Mouse (Mus musculus) lung, postnatal 36 days (tissue): ENCODE measurements around the gene Noto.

Experiments
- DNase-seq: peaks from one replicate; pipeline ENCODE4 v3.0.0; 2022; ENCODE audit warnings: mixed read lengths

Gene Noto

DNA sequence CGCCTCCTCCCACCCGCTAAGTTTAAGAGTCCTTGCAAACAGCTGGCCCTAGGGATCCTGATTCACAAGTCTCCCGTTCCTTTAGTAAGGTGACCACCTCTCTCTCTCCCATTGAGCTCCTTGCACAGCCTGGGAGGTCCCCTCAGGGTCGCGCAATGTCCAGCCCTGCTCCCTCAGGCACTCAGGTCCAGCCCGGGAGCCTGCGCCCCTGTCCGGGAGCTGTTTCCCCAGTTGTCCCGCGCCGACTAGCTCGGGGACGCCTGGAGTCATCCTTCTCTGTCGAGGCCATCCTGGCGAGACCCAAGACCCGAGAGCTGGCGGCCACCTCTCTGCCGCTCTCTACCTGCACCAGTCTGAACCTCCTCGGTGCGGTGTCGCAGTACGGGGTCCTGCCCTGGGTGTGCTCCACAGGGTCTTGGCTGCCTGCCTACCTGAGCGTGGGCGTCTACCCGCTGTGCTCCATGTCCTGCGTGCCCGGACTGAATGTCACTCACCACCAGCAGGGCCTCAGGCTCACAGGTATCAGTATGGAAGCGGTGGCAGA is at the start of gene Noto:
TSS of gene Noto (plus strand) at position 51 of the 544 bp plus-strand sequence.
- DNase-seq = no peak

DNA sequence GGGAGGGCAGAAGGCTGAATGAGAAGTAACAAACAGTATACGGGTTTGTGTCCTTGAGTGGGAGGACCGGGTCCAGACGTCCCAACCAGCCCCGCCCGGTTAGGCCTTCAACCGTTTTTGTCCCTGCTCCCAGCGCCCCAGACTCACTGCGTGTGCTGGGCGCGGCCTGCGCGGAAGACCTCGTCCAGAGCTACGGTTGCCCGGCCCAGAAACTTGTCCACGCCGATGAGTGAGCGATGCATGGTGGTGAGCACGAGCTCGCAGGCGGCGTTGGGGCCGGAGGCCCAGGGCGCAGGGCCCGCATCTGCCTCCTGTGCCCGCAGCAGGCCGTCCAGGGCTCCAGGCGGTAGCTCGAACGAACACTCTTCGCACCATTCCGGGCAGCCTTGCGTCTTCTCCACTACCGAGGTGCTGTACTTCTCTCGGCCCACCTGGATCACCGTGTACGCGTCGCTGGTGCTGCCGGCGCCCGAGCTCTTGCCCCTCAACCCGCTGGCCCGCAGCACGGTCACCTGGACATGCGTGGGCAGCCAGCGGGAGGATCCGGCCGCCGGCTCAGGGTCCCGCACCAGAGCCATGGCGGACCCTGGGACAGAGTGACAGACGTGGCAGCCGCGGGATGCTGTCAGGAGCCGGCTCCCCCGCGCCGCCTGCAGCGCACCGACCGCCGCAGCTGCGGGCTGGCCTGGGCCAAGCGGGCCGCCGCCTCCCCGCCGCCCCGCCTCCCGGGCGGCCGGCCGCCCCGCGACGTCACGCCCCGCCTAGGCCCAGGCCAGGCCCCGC is 49.5 kb upstream of the Noto start, which contains the start of gene Rab11fip5:
TSS of gene Rab11fip5 (minus strand) at position 684 of the 783 bp plus-strand sequence.
- no peak for DNase-seq

DNA sequence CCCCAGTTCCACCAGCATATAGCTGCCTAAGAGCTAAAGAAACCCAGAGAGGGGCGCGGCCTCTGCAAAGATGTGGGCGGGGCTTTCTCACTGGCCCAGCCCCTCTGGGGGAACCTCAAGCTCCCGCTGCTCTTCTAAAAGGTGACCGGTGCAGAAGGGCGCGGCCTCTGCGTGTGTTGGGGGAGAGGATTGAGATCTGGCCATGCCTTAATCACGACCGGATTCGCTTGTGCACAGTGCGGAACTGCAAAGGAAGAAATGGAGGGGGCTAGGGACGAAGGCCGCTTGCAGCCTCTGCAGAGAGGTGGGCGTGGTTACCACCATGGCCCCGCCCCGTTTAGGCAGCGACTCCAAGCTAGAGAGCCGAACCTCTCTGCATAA is 49.0 kb upstream of the Noto start:
- peak; percentile 98 for DNase-seq

DNA sequence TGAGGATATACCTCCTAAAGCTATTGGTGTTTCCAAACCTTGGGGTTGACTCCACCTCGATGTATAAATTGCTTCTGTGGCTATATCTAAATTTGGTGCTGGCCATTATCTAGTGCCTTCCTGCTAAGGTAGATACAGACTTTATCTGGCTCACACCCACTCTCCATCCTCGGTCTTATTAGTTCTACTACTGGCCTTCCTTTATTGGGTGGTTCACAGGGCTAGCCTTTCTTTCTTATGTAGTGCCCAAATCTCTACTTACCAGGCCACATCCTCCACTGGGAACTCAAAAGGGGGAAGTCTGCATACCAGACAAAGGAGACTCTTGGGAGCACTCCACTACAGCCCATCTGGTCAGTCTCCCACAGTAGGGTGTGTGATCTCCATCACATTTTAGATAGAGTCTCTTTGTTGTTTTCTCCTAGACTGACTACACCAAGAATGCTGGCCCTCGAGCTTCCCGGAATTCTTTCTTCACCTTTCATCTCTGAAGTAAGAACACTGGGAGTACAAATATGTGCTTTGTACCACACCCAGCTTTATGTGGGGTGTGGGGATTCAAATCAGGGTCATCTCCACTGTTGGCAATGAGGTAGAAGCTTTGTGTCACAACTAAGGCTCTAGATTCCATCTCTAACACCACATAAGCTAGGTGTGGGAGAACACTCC is 46.5 kb upstream of the Noto start:
- DNase-seq = no peak

DNA sequence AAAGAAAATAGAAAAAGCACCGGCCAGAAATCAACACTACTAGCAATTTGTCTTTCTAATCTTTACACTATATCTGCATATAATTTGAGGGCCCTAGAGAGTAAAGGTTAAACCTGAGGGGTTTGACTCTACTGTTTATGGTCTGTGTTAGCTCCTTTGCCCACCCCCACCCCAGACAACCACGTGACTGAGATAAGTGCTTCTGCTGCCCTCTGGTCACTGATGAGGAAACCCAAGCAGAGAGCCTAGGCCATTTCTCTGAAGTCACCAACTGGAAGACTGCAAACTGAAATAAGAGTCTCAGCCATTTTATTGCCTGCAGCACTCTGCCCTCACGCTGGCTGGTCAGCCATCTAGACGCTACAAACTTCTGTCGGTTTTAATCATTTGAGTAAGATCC is 45.8 kb upstream of the Noto start:
- no peak for DNase-seq

DNA sequence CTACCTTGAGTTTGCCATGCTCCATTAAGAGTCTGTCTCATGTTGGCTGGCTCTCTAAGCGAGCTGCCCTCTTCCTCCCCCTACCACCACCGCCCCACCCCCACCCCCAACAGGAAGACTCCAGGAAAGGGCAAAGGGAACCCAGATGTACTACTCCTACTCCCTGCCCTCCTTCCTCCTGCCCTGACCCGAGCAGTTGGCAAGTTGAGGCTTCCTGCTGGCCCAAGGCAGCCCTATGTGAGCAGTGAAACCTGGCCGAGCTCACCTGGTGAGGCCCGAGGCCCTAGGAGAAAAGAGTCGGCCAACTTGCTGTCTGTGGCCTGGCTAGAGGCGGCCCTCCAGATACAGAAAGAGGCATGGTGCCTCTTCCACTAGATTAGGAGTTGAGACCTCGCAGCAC is 45.1 kb upstream of the Noto start:
- no peak for DNase-seq

DNA sequence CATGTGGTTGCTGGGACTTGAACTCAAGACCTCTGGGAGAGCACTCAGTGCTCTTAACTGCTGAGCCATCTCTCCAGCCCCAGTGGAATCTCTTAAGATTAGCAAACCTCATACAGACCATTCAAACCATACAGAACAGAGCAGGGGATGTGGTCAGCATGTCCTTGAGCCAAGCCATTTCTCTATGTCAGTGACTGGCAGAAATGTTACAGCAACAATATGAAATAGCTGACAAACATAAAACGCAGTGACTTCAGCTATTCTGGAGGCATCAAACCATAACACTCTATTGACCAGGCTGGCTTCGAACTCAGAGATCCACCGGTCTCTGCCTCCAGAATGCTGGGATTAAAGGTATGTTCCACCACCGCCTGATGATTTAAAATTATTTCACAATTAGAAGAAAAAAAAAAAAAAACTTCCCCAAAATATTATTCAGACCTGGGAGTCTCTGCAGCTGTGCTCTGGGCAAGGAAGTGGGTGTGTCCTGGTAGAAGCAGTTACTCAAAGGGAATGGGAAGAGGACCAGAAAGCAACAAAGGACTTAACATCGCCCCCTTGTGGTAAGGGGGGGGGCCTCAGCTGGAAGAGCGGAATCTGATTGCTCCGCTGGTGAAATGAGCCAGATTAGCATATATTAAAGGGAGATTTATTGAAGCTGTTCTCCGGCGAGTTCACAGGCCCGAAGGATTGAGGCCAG is 43.3 kb upstream of the Noto start:
- peak; percentile 93 for DNase-seq

DNA sequence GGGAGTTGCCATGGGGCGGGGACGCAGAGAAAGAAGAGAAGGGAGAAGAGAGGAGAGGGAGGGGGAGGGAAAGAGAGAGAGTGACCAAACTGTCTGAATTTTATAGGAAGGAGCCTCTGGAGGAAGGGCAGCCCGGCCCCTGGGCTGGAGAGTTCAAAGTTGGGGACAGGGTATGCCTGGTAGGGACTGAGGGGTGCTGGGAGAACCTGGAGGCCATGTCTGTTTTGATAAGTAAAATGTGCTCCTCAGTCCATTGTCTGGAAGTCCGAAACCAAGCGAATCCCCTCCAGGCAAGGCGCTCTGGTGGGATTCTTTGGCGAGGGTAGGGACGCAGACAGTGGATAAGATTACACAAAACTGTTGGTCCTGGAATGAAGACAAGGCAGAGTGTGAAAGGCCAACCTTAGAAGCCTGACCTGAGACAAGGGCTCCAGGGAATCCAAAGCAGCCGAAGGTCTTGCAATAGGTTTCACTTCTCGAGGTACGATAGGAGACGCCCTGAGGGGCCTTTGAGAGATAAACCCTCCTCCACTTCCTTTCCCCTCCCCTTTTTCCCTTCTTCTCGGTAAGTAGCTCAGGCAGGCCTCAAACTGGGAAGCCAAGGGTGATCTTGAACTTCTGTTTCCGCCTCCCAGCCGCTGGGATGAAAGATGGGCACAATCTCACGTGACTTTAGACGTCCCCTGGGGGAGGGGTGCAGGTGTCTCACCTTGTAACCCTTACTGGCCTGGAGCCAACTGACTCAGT is 42.6 kb upstream of the Noto start:
- no peak for DNase-seq

DNA sequence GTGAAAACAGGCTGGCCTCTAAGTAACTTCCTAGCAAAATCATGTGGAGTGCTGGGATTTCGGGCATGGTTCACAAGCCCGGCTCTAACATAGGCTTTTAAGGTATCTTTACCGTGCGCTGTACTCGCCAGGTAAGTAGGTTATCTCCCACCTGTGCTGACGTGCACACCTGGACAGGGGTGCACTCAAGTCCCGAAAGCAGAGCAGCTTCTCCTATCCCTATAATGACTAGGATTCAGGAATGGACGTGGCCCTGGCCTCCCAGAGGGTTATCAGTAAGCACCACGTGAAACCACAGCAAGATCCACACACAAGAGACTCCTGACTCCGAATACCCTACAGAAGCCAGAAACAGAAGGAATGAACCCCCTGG is 42.1 kb upstream of the Noto start:
- no peak for DNase-seq

DNA sequence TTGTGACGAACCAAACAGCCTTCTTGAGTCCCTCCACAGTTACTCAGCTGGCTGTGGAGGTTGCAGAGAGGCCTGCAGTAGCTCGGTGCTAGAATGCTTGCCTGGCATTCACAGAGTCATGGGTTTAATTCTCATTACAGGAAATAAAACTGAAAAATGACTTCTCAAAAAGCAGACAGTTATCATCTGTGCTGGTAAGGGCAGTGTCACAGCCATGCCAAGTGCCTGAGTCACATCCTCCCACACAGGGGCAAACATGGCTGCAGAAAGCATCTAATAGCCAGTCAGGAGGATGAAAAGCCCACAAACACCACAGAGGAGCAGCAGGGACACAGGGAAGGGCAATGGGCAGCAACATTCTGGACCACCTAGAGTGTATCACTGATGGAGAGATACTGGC is 40.9 kb upstream of the Noto start:
- no peak for DNase-seq

DNA sequence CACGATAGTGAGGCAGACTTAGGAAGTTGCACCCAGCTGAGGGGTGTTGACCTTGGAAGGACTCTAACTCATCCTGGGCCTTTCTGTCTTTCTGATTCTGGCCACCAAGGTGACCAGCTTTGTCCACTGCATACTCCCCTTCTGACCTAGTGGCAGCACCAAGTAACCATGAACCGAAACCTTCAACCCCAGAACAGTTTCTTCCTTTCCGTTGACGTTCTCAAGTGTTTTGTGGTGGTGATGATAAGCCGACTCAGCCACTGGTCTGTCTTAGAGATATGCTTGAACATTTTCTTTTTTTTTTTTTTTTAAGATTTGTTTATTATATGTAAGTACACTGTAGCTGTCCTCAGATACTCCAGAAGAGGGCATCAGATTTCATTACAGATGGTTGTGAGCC is 35.1 kb upstream of the Noto start:
- no peak for DNase-seq

DNA sequence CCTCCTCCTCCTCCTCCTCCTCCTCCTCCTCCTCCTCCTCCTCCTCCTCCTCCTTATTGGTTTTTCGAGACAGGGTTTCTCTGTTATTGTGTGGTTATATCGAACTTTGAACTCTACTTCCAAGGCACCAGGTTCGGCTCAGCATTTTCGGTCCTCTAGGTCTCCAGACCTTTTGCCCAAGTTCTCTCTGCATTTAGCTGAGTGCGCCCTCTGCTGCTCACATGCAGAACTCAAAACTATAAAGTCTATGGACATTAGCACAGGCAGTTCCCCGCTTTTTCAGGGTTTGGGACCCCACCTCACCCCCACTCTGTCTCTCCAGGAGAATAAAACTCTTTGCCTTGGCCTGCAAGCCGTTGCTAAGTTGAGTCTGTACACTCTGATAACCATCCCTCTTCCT is 31.9 kb upstream of the Noto start:
- DNase-seq = peak; percentile 87

DNA sequence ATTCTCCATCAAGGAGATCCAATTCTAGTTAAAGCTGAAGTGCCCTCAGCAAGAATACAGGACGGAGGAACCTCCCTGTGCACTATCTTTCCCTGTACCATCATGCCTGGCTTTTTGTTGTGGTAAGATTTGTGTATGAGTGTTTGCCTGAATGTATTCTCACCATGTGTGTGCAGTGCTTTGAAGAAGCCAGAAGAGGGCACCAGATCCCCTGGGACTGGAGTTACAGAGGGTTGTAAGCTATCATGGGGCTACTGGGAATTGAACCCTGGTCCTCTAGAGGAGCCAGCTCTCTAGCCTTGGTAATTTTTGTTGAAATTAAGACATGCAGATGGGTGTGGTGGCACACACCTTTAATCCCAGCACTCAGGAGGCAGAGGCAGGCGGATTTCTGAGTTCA is 28.3 kb upstream of the Noto start:
- DNase-seq = no peak

DNA sequence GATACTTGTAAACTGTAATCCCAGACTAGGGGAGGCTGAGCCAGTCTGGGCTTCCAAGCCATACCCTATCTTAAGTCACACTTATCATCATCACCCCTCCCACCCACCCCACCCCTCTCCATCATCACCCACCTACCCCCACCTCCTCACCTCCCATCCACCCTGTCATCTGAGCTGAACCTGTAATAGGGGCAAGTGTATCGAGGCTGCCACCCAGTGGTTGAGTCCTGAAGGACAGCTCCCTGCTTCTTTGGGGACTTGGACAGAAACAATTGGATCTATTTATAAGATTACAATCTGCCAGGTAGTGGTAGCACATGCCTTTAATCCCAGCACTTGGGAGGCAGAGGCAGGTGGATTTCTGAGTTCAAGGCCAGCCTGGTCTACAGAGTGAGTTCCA is 26.5 kb upstream of the Noto start:
- peak; percentile 65 for DNase-seq

DNA sequence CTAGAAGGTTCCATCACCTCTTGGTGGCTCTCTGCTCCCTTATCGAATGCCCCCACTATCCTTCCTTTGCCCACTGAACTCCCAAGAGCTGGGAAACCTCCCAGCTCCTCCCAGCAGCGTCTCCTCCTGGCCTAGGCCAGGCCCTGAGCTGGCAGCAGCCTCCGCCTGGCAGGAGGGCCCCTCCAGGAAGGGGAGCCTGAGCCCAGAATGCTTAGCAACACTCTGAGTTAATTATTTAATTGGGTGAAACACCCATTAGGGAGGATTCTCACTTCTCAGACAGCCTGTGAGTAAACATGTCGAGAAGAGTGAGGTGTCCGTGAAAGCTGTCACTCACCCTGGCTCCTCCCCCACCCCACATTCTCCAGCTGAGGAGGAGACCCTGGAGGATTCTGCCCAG is 24.0 kb upstream of the Noto start:
- DNase-seq = no peak

DNA sequence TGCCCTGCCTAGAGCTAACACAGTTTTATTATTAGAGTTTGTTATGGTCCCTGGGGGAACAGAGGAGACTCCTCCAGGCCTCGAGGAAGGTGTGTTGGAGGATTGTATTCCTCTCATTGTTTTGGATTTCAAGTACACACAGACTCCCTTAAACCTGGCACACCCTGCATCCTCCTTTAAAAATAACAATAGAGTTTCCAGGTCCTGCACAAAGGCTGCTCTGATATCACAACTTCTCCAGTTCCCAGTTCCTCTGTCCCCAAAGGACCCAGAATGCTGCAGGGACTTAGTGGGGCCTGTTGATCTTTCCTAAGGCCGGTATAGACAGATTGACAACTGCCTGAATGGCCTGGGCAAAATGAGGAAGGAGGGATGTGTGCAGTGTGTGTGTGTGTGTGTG is 21.1 kb upstream of the Noto start:
- DNase-seq = peak; percentile 32

DNA sequence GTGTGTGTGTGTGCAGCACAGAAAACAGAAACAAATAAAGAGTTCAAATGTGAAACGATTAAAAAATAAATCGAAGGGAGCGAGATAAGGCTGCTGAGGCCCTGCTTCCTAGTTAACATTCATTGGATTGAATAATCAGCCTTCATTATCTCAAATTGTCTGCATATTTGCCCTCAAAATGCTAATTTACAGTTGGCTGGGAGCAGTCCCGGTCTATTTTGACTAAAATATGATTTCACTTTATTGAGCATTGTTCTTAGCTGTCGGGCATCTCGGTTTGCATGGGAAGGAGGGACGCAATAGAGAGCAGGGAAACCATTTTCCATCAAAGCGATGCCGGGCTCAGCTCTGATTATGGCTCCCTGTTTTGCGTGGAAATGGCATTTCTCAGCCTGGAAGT is 20.6 kb upstream of the Noto start:
- no peak for DNase-seq

DNA sequence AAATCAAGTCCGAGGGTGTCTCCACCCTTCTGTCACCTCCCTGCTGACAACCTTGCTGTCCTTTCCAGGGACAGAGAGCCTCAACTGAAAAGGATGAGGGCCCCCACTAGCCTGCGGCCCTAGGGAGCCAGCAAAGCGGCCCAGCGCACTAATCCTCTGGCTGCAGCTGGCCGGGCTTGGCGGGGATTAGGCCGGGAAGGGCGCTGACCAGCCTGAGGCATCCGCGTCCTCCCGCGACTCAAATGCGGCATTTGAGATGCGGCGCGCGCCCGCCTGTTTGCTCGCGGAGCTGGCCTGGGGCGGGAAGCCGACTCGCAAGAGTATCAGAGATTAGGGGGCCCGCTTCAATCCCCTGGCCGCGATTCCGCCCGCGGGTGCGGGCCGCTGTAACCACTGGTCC is 14.7 kb upstream of the Noto start:
- DNase-seq = no peak

DNA sequence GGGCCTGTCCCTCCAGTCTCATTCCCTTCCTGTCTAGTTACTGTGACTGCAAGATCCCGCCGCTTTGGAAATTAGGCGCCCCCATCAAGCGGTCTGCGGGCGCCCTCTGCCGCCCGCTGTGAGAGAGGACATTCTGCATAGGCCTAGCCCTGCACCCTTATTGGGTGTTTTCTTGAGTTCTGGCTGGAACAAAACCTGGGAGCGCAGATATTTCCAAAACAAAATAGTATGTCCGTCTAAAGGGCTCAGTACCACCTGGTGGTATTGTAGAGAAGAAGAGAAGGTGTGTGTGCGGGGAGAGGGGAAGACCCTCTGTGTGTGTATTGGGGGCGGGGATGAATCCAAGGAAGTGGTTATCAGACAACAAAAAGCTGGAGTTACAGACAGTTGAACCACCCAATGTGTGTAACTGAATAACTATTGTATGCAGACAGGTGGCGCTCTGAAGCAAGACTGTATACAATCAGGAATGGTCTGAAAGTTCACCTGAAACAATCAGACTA is 12.9 kb upstream of the Noto start:
- DNase-seq = peak; percentile 81

DNA sequence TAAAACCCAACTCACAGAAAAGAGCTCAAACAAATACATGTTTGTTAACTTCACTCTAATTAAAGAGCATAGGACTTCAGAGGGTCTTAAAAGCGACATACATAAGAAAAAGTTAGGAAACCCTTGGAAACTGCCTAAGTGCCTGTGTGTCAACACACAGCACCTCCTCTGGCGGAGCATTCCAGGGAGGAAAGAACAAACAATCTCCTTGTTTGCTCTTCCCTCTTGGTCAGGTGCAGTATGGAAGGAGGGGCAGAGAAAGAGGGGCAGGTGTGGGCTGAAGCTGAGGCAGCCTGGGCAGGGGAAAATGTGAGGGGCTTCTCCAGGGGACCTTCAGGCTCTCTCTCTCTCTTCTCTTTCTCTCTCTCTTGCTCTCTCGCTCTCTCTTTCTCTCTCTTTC is 7.9 kb upstream of the Noto start:
- DNase-seq = peak; percentile 67

DNA sequence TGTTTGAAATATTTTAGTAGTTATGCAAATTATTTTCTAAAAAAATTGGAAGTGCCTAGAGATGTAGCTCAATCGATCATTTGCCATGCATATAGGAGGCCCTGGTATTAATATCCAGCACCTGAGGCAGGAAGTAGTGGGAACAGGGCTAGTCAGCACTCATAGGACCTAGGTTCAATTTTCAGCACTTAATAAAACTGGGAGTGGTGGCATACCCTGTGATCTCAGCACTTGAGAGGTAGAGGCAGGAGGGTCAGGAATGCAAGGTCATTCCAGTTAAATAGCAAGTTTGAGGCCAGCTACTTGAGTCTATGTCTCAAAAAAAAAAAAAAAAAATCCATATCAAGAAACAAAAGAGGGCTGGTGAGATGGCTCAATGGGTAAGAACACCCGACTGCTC is 4.5 kb upstream of the Noto start:
- peak; percentile 51 for DNase-seq

DNA sequence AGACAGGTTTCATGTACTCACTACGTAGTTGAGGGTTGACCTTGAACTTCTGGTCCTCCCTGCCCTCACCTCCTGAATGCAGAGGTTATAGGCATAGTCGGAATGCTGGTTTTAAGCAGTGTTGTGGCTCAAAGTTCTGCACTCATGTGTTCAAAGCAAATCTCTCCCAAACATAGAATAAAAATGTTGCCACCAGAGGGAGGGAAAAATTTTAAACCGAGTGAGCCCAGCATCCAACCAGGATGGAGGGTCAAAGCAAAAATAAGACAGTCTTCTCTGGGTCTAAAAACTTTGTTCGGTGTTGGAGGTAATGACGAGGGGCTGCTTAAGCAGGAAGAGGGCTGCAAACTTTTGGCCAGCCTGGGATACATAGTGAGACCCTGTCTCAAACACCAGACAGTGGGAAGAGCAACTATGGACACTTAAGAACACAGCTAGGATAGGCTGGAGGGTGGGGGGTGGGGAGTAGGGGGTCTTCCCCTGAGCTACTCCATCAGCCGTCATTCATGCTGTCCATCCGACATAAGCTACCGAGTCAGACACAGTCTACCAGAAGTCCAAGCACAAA is 7.7 kb downstream of the Noto start:
- DNase-seq = no peak
